Mouse (Mus musculus) liver, embryonic 11.5 days (tissue): ENCODE measurements around the gene Wwox. TPM values are rescaled to one million over a fixed set of nuclear protein-coding genes. Genes with fewer than 3 reads are reported as not detected.

Experiments
- ATAC-seq: fragments of 200-750 bp; cut with Nextera tagmentation; replicated peaks from 2 replicates; pipeline ENCODE4 v1.8.0; 2017; ENCODE audit warnings: moderate number of reproducible peaks, mild to moderate bottlenecking, moderate TSS enrichment, moderate library complexity; ENCODE audit not compliant: low FRiP score
- DNase-seq: peaks from one replicate; pipeline ENCODE4 v3.0.0-alpha.2; 2017; ENCODE audit warnings: low spot score
- H3K27ac ChIP-seq: fragments of 300-500 bp; sonication (generic); 2 replicates; pipeline ENCODE4 v1.5.1; 2014; ENCODE audit warnings: mild to moderate bottlenecking, low read depth, low read length, control low read depth
- H3K27me3 ChIP-seq: fragments of 300-500 bp; sonication (generic); replicated peaks from 2 replicates; pipeline ENCODE4 v1.6.1; 2014; ENCODE audit warnings: low read length, mixed read lengths; ENCODE audit not compliant: control insufficient read depth, insufficient read depth
- H3K36me3 ChIP-seq: fragments of 300-500 bp; sonication (generic); 2 replicates; pipeline ENCODE4 v1.6.1; 2014; ENCODE audit warnings: mild to moderate bottlenecking, low read length, moderate library complexity, mixed read lengths; ENCODE audit not compliant: control insufficient read depth, insufficient read depth
- H3K4me1 ChIP-seq: fragments of 300-500 bp; sonication (generic); replicated peaks from 2 replicates; pipeline ENCODE4 v1.6.1; 2014; ENCODE audit warnings: low read length, mixed read lengths; ENCODE audit not compliant: control insufficient read depth, insufficient read depth
- H3K4me2 ChIP-seq: fragments of 300-500 bp; sonication (generic); 2 replicates; pipeline ENCODE4 v1.6.1; 2014; ENCODE audit warnings: mild to moderate bottlenecking, control low read depth, moderate library complexity
- H3K4me3 ChIP-seq: fragments of 300-500 bp; sonication (generic); 2 replicates; pipeline ENCODE4 v1.5.1; 2014; ENCODE audit warnings: low read depth, low read length, control low read depth
- H3K9ac ChIP-seq: fragments of 300-500 bp; sonication (generic); 2 replicates; pipeline ENCODE4 v1.6.1; 2014; ENCODE audit warnings: low read depth, low read length, control low read depth
- H3K9me3 ChIP-seq: fragments of 300-500 bp; sonication (generic); 2 replicates; pipeline ENCODE4 v1.6.1; 2016; ENCODE audit warnings: low read length, inconsistent platforms, mixed read lengths; ENCODE audit not compliant: control insufficient read depth
- WGBS: fragments of 180-500 bp; shearing (Covaris S2); extraction: QIAGEN DNeasy Blood & Tissue Kit; methylation state at CpG from one replicate; pipeline ENCODE4 v1.1.7; 2014; 5-methylcytosine and 5-hydroxymethylcytosine counted together
- polyA plus RNA-seq: library from polyadenylated mRNA; unstranded; fragments of >200 nt; fragmentation: Nextera tagmentation; extraction: Ambion mirVana; gene quantifications from 2 replicates; pipeline ENCODE4 v1.2.1, GENCODE M21; 2014

Gene Wwox
- polyA plus RNA-seq, 1 experiment from 2014 or later = 7.3 TPM

DNA sequence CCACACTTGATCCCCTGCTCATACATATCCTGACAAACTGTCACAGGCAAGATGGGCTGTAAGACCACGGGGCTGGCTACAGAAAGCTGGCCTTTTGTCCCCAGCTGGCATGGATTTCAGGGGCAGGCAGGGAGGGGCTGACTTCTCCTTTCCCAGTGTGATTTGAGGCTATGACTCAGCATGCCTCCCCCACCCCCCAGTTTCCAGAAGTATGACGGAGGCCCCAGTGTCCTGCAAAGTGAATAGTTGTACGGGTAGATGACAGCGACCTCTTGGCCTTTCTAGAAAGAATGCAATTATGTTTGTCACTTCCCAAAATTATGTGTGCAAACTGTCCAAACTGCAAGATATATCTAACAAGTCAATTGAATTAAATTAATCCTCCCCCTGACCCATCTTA is 830.1 kb downstream of the Wwox start:
- no peaks in the 10 kb centered on the region for H3K4me1 ChIP-seq
- no peak overlapping the region for H3K9ac ChIP-seq
- WGBS = 33% methylated on average over 4 of the region's 4 CpGs

DNA sequence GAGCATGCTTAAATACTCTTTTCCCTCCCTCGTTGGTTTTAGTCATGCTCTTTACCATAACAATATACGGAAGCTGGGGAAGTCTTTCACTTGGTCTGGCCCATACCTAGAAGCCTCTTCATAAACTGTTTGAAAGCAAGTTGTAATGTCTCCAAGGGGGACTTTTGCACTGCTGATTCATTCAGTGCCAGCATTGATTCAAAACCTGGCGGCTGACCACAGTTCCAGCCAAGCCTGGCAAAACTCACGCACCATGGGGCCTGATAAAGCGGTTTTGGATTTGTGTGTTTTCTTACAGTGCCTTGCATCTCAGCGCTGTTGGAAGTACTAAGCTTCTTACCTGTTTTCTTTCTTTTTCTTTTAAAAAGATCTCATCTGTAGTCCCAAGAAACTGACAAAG is 834.5 kb downstream of the Wwox start:
- H3K4me1 ChIP-seq = no peaks in the 10 kb centered on the region
- H3K9ac ChIP-seq = no peak overlapping the region
- no peaks in the 10 kb centered on the region for H3K27me3 ChIP-seq
- H3K27ac ChIP-seq = no peak overlapping the region
- no peaks in the 10 kb centered on the region for H3K36me3 ChIP-seq
- ATAC-seq (no peak), DNase-seq (no peak)
- no peak overlapping the region for H3K4me2 ChIP-seq
- H3K4me3 ChIP-seq = no peak overlapping the region
- no peaks in the 10 kb centered on the region for H3K9me3 ChIP-seq
- 81% methylated on average over 6 of the region's 6 CpGs for WGBS

More for the DNA sequence above, 830.1 kb downstream of the Wwox start:
- H3K9me3 ChIP-seq = no peaks in the 10 kb centered on the region
- DNase-seq (no peak), ATAC-seq (no peak)
- H3K4me2 ChIP-seq = no peak overlapping the region
- H3K27ac ChIP-seq = no peak overlapping the region
- H3K36me3 ChIP-seq = no peaks in the 10 kb centered on the region
- H3K27me3 ChIP-seq = no peaks in the 10 kb centered on the region
- no peak overlapping the region for H3K4me3 ChIP-seq

DNA sequence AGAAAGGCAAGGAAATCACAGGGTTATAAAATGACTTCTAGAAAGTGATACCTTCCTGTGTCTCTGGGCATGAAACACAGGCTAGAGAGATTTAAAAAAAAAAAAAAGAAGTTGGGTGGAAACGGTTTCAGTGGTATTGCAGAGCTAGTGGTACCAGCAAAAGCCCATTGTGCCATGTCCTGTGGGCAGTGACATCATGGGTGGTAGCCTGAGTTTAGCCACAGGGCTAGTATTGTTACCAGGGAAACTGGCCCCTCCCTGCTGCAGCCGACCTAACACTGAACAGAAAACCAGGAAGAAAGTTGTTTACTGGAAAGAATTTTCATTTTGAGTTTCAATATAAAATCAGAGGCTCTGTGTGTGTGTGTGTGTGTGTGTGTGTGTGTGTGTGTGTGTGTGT is 836.8 kb downstream of the Wwox start:
- Histone ChIP-seq H3K4me1 (no peaks in the 10 kb centered on the region), H3K9me3 (no peaks in the 10 kb centered on the region), H3K4me3 (no peak overlapping the region), H3K27ac (no peak overlapping the region), H3K36me3 (no peaks in the 10 kb centered on the region), H3K27me3 (no peaks in the 10 kb centered on the region), H3K4me2 (no peak overlapping the region), H3K9ac (no peak overlapping the region)
- ATAC-seq (no peak), DNase-seq (no peak)
- WGBS = 47% methylated on average over 2 of the region's 2 CpGs

DNA sequence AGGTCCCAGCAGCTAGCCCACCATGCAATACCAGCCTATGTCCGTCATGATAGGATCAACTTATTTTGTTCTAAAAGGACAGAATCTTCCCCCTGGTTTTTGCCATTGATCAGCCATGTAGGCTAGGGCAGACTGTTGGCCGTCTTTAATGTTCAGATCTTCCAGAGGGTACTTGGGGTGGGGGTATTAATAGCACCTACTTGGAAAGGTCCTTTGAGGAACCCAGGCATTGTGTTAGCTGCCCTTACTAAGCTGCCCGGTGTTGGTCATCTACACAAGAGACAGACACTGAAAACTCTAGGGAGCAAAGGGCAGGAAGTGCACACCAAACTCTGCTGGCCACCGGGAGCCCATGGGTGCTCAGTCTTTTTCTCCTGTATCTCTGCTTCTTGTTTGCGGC is 838.8 kb downstream of the Wwox start:
- no peak overlapping the region for H3K9ac ChIP-seq
- H3K4me1 ChIP-seq = no peaks in the 10 kb centered on the region
- no peak overlapping the region for H3K4me3 ChIP-seq
- 90% methylated on average over 5 of the region's 5 CpGs for WGBS
- DNase-seq (no peak), ATAC-seq (no peak)
- H3K27me3 ChIP-seq = no peaks in the 10 kb centered on the region
- no peaks in the 10 kb centered on the region for H3K36me3 ChIP-seq
- H3K27ac ChIP-seq = no peak overlapping the region
- H3K9me3 ChIP-seq = no peaks in the 10 kb centered on the region
- no peak overlapping the region for H3K4me2 ChIP-seq

DNA sequence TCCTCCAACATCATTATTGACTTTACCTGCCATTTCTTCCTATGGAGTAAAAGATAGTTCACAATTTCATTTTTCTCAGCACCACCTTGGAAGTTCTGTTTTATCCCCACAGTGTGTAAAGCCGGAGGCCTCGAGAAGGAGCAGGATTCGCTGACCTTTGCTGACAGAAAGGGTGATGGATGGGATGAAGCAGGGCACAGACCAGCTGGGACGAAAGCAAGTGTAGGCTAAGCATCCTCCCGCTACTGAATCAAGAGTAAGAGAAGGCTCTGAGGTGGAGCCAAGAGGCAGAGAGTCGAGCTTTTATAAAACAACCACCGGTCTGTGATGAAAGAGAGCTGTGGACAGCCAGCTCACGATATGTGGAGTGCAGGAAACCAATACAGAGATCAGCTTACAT is 850.8 kb downstream of the Wwox start:
- DNase-seq (no peak), ATAC-seq (no peak)
- Histone ChIP-seq H3K36me3 (no peaks in the 10 kb centered on the region), H3K9me3 (no peaks in the 10 kb centered on the region), H3K4me3 (no peak overlapping the region), H3K4me2 (no peak overlapping the region), H3K27me3 (no peaks in the 10 kb centered on the region), H3K9ac (no peak overlapping the region), H3K27ac (no peak overlapping the region), H3K4me1 (no peaks in the 10 kb centered on the region)
- 62% methylated on average over 8 of the region's 8 CpGs for WGBS

DNA sequence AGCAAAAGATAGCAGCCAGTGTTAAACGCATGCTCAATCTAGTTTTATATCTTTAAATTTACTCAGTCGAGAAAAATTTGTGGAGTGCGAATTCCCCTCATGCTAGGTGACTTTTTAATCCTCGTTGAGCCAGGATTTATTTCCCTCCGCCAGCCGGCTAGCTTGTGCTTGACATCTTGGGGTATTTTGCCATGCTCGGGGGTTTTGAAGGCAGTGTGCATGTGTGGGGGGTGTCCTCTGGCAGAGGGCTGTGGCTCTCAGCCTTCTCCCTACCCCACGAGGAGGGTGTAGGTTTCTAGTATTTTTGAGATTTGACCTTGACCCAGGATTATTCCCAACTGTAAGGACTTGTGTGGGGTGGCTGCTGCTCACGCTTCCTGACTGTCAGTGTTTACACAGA is 857.3 kb downstream of the Wwox start:
- Histone ChIP-seq H3K36me3 (no peaks in the 10 kb centered on the region), H3K4me2 (no peak overlapping the region), H3K4me3 (no peak overlapping the region), H3K27ac (no peak overlapping the region), H3K27me3 (no peaks in the 10 kb centered on the region), H3K4me1 (no peaks in the 10 kb centered on the region), H3K9ac (no peak overlapping the region), H3K9me3 (no peaks in the 10 kb centered on the region)
- DNase-seq = no peak
- ATAC-seq = no peak
- WGBS = 84% methylated on average over 9 of the region's 9 CpGs

DNA sequence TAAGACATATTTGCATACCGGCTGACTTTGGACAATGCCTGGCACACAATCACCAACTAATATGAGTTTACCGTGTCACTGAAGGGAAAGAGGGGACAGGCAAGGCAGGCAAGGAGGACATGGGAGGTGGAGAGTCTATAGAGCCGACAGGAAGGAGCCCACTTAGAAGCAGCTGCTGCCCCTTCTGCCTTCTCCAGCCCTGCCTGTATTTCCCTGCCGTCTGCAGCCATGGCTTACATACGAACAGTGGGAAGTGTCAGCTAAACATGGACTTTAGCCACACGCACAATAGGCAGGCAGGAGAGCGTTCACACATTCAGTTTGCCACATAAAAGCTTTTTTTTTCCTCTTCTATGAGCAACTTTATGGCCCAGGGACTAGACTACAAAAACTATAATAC is 863.0 kb downstream of the Wwox start:
- Histone ChIP-seq H3K4me1 (no peaks in the 10 kb centered on the region), H3K9me3 (no peaks in the 10 kb centered on the region), H3K4me3 (no peak overlapping the region), H3K36me3 (no peaks in the 10 kb centered on the region), H3K27ac (no peak overlapping the region), H3K4me2 (no peak overlapping the region), H3K9ac (no peak overlapping the region), H3K27me3 (no peaks in the 10 kb centered on the region)
- ATAC-seq = no peak
- WGBS = 65% methylated on average over 7 of the region's 7 CpGs
- DNase-seq = no peak

DNA sequence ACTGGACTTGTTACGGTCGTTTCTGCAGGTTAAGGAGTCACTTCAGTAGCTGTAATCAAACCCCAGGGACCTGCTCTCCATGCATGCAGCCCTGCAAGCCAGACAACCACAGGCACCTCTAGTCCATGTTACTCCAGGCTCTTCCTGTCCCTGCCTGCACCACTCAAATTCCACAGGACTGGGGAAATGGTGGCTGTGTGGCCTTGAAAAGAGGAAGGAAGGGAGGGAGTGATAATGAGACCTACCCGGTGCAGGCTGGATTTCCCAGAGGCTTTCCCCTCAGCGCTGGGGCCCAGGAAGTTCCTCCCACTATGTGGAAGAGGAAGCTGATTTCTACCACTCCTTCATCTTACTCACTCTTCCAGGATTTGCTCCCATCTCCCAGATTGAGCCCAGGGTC is 868.0 kb downstream of the Wwox start:
- Histone ChIP-seq H3K9me3 (no peaks in the 10 kb centered on the region), H3K9ac (no peak overlapping the region), H3K4me1 (no peaks in the 10 kb centered on the region), H3K27ac (no peak overlapping the region), H3K27me3 (no peaks in the 10 kb centered on the region), H3K4me3 (no peak overlapping the region), H3K36me3 (no peaks in the 10 kb centered on the region), H3K4me2 (no peak overlapping the region)
- ATAC-seq (no peak), DNase-seq (peak; percentile 33)
- 21% methylated on average over 4 of the region's 4 CpGs for WGBS

DNA sequence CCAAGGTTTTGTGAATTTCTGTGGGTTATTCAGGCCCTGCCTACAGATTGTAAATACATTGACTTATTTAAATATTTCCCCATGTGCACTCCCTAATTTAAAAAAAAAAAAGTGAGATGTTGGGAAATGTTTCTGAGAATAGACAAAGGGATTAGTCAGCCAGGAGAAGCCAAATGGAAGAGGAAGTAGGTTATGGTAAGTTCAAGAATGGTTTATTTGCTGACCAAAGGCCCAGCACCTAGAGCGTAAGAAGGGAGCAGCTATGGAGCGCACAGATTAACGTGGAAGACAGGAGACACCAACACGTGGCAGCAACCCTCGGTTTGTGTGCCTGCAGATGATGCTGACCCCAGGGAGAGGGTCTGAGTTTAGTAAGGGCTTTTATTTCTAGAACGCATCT is 871.5 kb downstream of the Wwox start:
- Histone ChIP-seq H3K9me3 (no peaks in the 10 kb centered on the region), H3K4me2 (no peak overlapping the region), H3K27me3 (no peaks in the 10 kb centered on the region), H3K4me1 (no peaks in the 10 kb centered on the region), H3K36me3 (no peaks in the 10 kb centered on the region), H3K27ac (no peak overlapping the region), H3K4me3 (no peak overlapping the region), H3K9ac (no peak overlapping the region)
- ATAC-seq (no peak), DNase-seq (no peak)
- WGBS = 79% methylated on average over 6 of the region's 6 CpGs
